Mouse (Mus musculus) ES-E14 (cell line): ENCODE results near the gene Srpr. TPM values are rescaled to one million over a fixed set of nuclear protein-coding genes. Genes with fewer than 3 reads are reported as not detected.

Experiments
- DNase-seq: peaks from one replicate; pipeline ENCODE4 v3.0.0-alpha.2; 2013; ENCODE audit warnings: low read depth, low spot score
- H3K27ac ChIP-seq: 2 replicates; pipeline ENCODE4 v1.5.1; 2012; ENCODE audit warnings: low read depth, mild to moderate bottlenecking, low read length, moderate library complexity, mixed read lengths; ENCODE audit not compliant: poor library complexity, insufficient read depth, severe bottlenecking
- H3K36me3 ChIP-seq: 2 replicates; pipeline ENCODE4 v1.6.1; 2012; ENCODE audit warnings: mild to moderate bottlenecking, low read length, moderate library complexity, mixed read lengths; ENCODE audit not compliant: control insufficient read depth, poor library complexity, insufficient read depth, severe bottlenecking
- H3K4me1 ChIP-seq, 2 experiments: fragments of 150-350 bp in 1 of 2; sonication (generic) in 1 of 2; 2 replicates each; pipeline ENCODE4 v1.6.1; 2012; ENCODE audit warnings: low read length in 2 of 2, mild to moderate bottlenecking in 1 of 2, mixed read lengths in 1 of 2; ENCODE audit not compliant: control insufficient read depth in 2 of 2, insufficient read depth in 2 of 2, poor library complexity in 1 of 2
- H3K4me3 ChIP-seq, 2 experiments: fragments of 150-350 bp in 1 of 2; sonication (generic) in 1 of 2; 2 replicates each; pipeline ENCODE4 v1.5.1; 2012; ENCODE audit warnings: low read length in 2 of 2, low read depth in 1 of 2, mild to moderate bottlenecking in 1 of 2, mixed read lengths in 1 of 2; ENCODE audit not compliant: insufficient read depth in 1 of 2, poor library complexity in 1 of 2, severe bottlenecking in 1 of 2
- H3K9ac ChIP-seq: 2 replicates; pipeline ENCODE4 v1.6.1; 2012; ENCODE audit warnings: low read depth, mild to moderate bottlenecking, low read length, mixed read lengths; ENCODE audit not compliant: poor library complexity, insufficient read depth, severe bottlenecking
- H3K9me3 ChIP-seq: fragments of 150-350 bp; sonication (generic); 2 replicates; pipeline ENCODE4 v1.6.1; 2012; ENCODE audit warnings: low read depth, mild to moderate bottlenecking, low read length; ENCODE audit not compliant: control insufficient read depth, insufficient read depth
- CHD2 ChIP-seq: IDR thresholded peaks from 2 replicates; pipeline ENCODE4 v1.6.1; 2014; ENCODE audit warnings: mild to moderate bottlenecking, low read depth, low read length, inconsistent platforms
- HCFC1 ChIP-seq: IDR thresholded peaks from 2 replicates; pipeline ENCODE4 v1.6.1; 2012; ENCODE audit warnings: low read length, inconsistent platforms, borderline replicate concordance; ENCODE audit not compliant: insufficient read depth
- MAFK ChIP-seq: IDR thresholded peaks from 2 replicates; pipeline ENCODE4 v1.6.1; 2014; ENCODE audit warnings: mild to moderate bottlenecking, low read depth, low read length, inconsistent platforms; ENCODE audit not compliant: insufficient read depth
- ZC3H11A ChIP-seq: IDR thresholded peaks from 2 replicates; pipeline ENCODE4 v1.6.1; 2012; ENCODE audit warnings: low read depth, mild to moderate bottlenecking, inconsistent platforms, low read length, borderline replicate concordance
- ZNF384 ChIP-seq: IDR thresholded peaks from 2 replicates; pipeline ENCODE4 v1.6.1; 2012; ENCODE audit warnings: low read depth, low read length, inconsistent platforms
- in situ Hi-C, 2 experiments: fragments of 600-800 bp; cut with MboI; formaldehyde crosslinking; loops; one replicate each; pipeline ENCODE4 v1.15.1; 2025; ENCODE audit warnings: low sequenced_read_pairs in 2 of 2, inconsistent platforms in 1 of 2; ENCODE audit not compliant: unreplicated experiment in 2 of 2
- total RNA-seq: library from RNA; depleted of rRNA; stranded (reverse); fragments of 300-350 nt; gene quantifications from 2 replicates; pipeline ENCODE4 v1.2.3, GENCODE M21; 2012

Srpr gene
- total RNA-seq, 1 experiment: 168 TPM

- Histone ChIP-seq H3K4me3 (no peak overlapping the region), H3K9me3 (no peaks in the 10 kb centered on the region), H3K9ac (no peak overlapping the region), H3K36me3 (peaks cover 2% of the 10 kb centered on the region), H3K27ac (no peak overlapping the region), H3K4me1 (peaks cover 0 to 2% of the 10 kb centered on the region in 2 experiments; a peak in 1 of 4 replicates)
- no peak for TF ChIP-seq MAFK
- in situ Hi-C loops: no loop called here
- DNase-seq: no peak
Measured at GRCm38 (mm10) chr9:35183359-35183758, 16.6 kb upstream of the Srpr start.

GRCm38 (mm10) chr9:35186430-35186829 is 13.5 kb upstream of the Srpr start:
- in situ Hi-C loops: no loop called here
- H3K27ac ChIP-seq: no peak overlapping the region
- peaks cover 5% of the 10 kb centered on the region for H3K36me3 ChIP-seq

GRCm38 (mm10) chr9:35187351-35187903 is 12.5 kb upstream of the Srpr start:
- Histone ChIP-seq H3K36me3 (peaks cover 5% of the 10 kb centered on the region), H3K27ac (no peak overlapping the region), H3K9me3 (no peaks in the 10 kb centered on the region), H3K4me3 (no peak overlapping the region), H3K4me1 (peaks cover 0 to 3% of the 10 kb centered on the region in 2 experiments; a peak in 1 of 4 replicates), H3K9ac (no peak overlapping the region)
- TF ChIP-seq ZNF384 (no peak), HCFC1 (no peak), MAFK (no peak), ZC3H11A (no peak), CHD2 (no peak)
- DNase-seq: no peak
- in situ Hi-C loops: no loop called here

More at GRCm38 (mm10) chr9:35186430-35186829, 13.5 kb upstream of the Srpr start:
- no peak for DNase-seq
- Histone ChIP-seq H3K9me3 (no peaks in the 10 kb centered on the region), H3K9ac (no peak overlapping the region), H3K4me3 (no peak overlapping the region), H3K4me1 (peaks cover 0 to 3% of the 10 kb centered on the region in 2 experiments; a peak in 1 of 4 replicates)
- TF ChIP-seq HCFC1 (no peak), ZNF384 (peak; percentile 65)

GRCm38 (mm10) chr9:35188700-35189099 is 11.3 kb upstream of the Srpr start:
- in situ Hi-C loops: no loop called here
- peaks cover 0 to 7% of the 10 kb centered on the region in 2 experiments; a peak in 1 of 4 replicates for H3K4me1 ChIP-seq
- peaks cover 5% of the 10 kb centered on the region for H3K36me3 ChIP-seq
- H3K27ac ChIP-seq: no peak overlapping the region
- H3K9ac ChIP-seq: peak overlapping the region; percentile 19; the same call in 1 of the 2 replicates
- DNase-seq: no peak
- H3K4me3 ChIP-seq: peak overlapping the region; percentile 38 to 40; a peak in 2 of 4 replicates
- TF ChIP-seq HCFC1 (no peak), MAFK (no peak), ZC3H11A (no peak), ZNF384 (no peak), CHD2 (no peak)
- H3K9me3 ChIP-seq: no peaks in the 10 kb centered on the region

- Histone ChIP-seq H3K36me3 (peaks cover 4% of the 10 kb centered on the region; the same call in 1 of the 2 replicates), H3K9me3 (no peaks in the 10 kb centered on the region), H3K4me3 (no peak overlapping the region), H3K27ac (no peak overlapping the region), H3K9ac (no peak overlapping the region), H3K4me1 (peaks cover 0 to 6% of the 10 kb centered on the region in 2 experiments; a peak in 1 of 4 replicates)
- in situ Hi-C loops: no loop called here
- no peak for TF ChIP-seq MAFK
- TF ChIP-seq ZC3H11A: no peak
- TF ChIP-seq ZNF384: no peak
- no peak for TF ChIP-seq CHD2
- TF ChIP-seq HCFC1: no peak
- no peak for DNase-seq
Measured at GRCm38 (mm10) chr9:35192983-35193542, 6.9 kb upstream of the Srpr start.
